Mouse (Mus musculus) neural tube, postnatal 0 days (tissue): ENCODE results near the gene Itpa. TPM values are rescaled to one million over a fixed set of nuclear protein-coding genes. Genes with fewer than 3 reads are reported as not detected.

Experiments used
- polyA plus RNA-seq: library from polyadenylated mRNA; unstranded; fragments of >200 nt; fragmentation: Nextera tagmentation; extraction: Ambion mirVana; gene quantifications from 2 replicates; pipeline ENCODE4 v1.2.1, GENCODE M21; 2015

The Itpa gene
- 111 TPM in 2 replicates for polyA plus RNA-seq

DNA sequence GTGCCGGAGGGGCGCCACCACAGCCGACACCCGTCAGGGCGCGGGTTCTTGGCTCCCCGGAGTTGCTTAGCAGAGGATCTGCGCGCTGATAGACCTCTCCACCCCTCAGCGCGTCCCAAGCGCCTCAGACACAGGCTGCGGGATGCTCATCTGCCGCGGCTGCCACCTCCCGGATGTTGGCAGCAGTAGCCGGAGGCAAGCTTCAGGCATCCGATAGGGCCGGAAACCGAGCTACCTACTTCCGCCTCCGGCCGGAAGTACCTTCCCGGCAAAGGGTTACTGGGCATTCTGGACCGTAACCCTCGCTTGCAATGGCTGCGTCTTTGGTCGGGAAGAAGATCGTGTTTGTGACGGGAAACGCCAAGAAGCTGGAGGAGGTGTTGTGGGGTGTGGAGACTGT lies at the start of gene Itpa:
Gene Itpa (plus strand): TSS at position 52 of the 400 bp plus-strand sequence.

DNA sequence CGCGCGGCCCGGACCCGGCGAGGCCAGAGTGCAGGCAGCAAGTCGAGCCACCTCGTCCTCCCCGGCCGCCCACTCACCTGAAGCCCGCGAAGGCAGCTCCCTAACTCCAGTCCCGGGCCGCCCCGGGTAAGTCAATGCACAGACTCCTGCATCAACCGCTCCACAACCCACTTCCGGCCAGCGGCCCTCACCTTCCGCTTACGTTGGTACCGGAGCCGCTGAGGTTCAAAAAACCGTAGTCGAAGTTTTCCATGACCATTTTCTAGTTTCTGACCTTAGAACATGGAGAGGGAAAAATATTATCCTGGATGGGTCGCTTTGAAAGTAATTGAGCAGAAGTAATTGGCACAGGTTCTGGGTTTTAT lies 37.6 kb upstream of the Itpa start, which contains the start of the genes Fastkd5 and Ubox5:
Gene Fastkd5 (minus strand): TSS at position 189 of the 365 bp plus-strand sequence.
Gene Ubox5 (minus strand): TSS at position 200 of the 365 bp plus-strand sequence.

DNA sequence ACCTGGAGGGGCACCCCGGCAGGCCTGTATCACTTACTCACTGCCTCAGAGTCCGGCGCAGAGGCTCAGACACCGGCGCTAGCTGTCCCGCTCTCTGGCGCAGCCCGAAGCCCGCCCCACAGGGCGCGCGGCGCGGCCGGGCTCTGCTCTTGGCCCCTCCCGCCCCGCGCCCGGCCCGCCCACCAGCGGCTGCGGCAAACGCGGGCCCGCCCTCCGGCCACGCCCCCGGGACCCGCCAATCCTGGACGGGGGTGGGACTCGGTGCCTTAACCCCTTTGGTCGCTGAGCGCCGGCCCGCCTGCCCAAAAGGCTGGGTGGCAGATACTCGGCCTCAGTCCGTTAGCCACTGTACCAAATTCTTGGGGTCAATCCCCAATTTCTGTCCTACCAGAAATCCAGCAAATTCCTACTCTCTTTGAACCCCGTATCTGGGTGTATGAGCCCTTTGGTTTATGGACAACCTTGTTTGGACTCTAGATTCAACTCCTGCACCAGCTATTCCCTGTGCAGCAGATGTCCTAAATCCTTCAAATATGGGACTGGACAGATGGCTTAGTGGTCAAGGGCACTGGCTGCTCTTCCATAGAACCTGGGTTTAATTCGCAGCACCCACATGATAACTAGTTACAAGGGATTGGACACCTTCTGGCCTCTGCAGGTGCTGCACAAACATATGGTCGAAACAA lies 24.6 kb upstream of the Itpa start, which contains the start of gene Lzts3:
Gene Lzts3 (minus strand): TSS at position 120 of the 686 bp plus-strand sequence.

DNA sequence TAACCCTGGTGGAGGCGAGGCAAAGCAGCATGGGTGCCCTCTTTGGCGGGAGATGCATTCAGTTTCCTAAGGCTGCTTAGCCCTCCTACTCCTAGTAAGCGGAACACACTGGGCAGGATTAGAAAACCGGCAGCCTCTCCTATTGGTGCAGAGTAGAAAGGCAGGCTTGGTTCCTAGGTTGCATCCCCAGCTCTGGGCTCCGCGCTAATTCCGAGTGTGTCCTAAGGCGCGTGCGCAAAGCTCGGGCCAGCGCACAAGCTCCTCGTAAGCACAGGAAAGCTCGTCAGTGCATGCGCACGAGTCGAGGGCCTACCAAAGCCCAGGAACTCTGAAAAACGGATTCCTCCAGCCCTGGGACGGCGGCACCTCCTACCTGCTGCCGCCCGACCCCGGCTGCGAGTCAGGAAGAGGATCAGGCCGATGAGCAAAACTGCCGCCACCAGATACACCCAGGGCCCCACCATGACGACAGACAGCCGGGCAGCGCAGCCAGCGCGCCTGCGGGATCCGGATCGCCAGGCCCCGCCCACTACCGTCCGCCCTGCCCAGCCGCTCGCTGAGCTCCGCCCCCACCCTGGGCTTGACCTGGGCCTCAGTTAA lies 3.2 kb upstream of the Itpa start, which contains the start of gene Ddrgk1:
Gene Ddrgk1 (minus strand): TSS at position 558 of the 600 bp plus-strand sequence.

DNA sequence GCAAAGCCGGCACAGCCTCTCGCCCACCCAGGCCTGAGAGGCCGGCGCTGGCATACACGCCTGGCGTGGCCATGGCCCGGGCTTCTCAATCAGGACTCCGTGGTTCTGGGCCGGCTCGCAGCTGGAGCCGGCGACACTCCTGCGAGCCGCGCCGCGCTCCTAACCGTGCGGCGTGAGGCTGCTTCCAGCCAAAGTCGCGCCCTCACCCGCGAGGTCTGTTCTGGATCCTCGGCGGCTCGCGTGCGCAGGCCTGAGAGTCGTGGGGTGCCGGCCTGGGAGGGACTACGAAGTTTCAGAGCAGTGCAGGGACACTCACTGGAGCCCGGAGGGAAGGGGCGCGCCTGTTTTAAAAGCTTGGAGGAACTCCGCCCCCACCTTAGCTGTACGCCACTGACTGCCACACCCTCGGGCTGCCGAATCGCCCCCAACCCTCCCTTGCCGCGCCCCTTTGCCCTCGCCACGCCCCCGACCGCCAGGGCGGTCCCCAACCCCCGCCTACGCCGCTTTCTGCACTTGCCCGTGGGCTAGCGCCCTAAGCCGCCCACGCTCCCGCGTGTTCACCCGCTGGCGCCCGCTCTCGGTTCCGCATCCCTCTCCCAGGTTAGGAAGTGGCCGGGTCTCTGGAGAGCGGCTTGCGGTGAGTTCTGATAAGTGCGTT lies 29.9 kb downstream of the Itpa start, which contains the start of gene Slc4a11:
Gene Slc4a11 (minus strand): TSS at position 367 of the 658 bp plus-strand sequence.

Other genes with a start within 250 kb of the Itpa start
- gene Vps16, start 243.3 kb upstream of the Itpa start, polyA plus RNA-seq: 71.9 and 85.9 TPM in 2 replicates
- 12.0 and 13.1 TPM in 2 replicates for gene Pced1a, start 242.9 kb upstream of the Itpa start, polyA plus RNA-seq
- 144 and 145 TPM in 2 replicates for gene Ptpra, start 217.3 kb upstream of the Itpa start, polyA plus RNA-seq
- gene Mrps26, start 103.9 kb upstream of the Itpa start, polyA plus RNA-seq: 123 and 125 TPM in 2 replicates
- gene Oxt, start 91.4 kb upstream of the Itpa start, polyA plus RNA-seq: 0.32 and 0.80 TPM in 2 replicates
- 0.28 TPM in 1 of 2 replicates, not detected in the other for gene Avp, start 85.1 kb upstream of the Itpa start, polyA plus RNA-seq
- gene Fastkd5, start 37.6 kb upstream of the Itpa start, polyA plus RNA-seq: 7.4 TPM in 2 replicates
- gene Ubox5, start 37.6 kb upstream of the Itpa start, polyA plus RNA-seq: 5.2 and 7.0 TPM in 2 replicates
- gene Lzts3, start 24.8 kb upstream of the Itpa start, polyA plus RNA-seq: 16.8 and 22.0 TPM in 2 replicates
- gene Ddrgk1, start 3.0 kb upstream of the Itpa start, polyA plus RNA-seq: 83.6 and 96.8 TPM in 2 replicates
- gene Slc4a11, start 29.9 kb downstream of the Itpa start, polyA plus RNA-seq: 0.55 and 0.61 TPM in 2 replicates
- gene 4930402H24Rik, start 238.8 kb downstream of the Itpa start, polyA plus RNA-seq: 51.6 and 56.1 TPM in 2 replicates
- gene Atrn, start 238.9 kb downstream of the Itpa start, polyA plus RNA-seq: 13.2 and 14.3 TPM in 2 replicates